Mouse (Mus musculus) neural tube, embryonic 11.5 days (tissue): ENCODE results near the gene Faim2. TPM values are rescaled to one million over a fixed set of nuclear protein-coding genes. Genes with fewer than 3 reads are reported as not detected.

Source experiments
- ATAC-seq: fragments of 200-750 bp; cut with Nextera tagmentation; 2 replicates; pipeline ENCODE4 v1.8.0; 2017; ENCODE audit warnings: moderate number of reproducible peaks, mild to moderate bottlenecking, moderate TSS enrichment, moderate library complexity; ENCODE audit not compliant: insufficient read depth, low FRiP score, low TSS enrichment
- DNase-seq: peaks from one replicate; pipeline ENCODE4 v3.0.0-alpha.2; 2015; ENCODE audit warnings: low spot score
- H3K27ac ChIP-seq: fragments of 300-500 bp; sonication (generic); 2 replicates; pipeline ENCODE4 v1.5.1; 2014; ENCODE audit warnings: low read depth, mild to moderate bottlenecking, low read length
- H3K27me3 ChIP-seq: fragments of 300-500 bp; sonication (generic); 2 replicates; pipeline ENCODE4 v1.6.1; 2014; ENCODE audit warnings: mild to moderate bottlenecking, low read length, mixed read lengths; ENCODE audit not compliant: control insufficient read depth, insufficient read depth
- H3K36me3 ChIP-seq: fragments of 300-500 bp; sonication (generic); 2 replicates; pipeline ENCODE4 v1.6.1; 2014; ENCODE audit warnings: mild to moderate bottlenecking, low read length, moderate library complexity, mixed read lengths; ENCODE audit not compliant: control insufficient read depth, insufficient read depth
- H3K4me1 ChIP-seq: fragments of 300-500 bp; sonication (generic); 2 replicates; pipeline ENCODE4 v1.6.1; 2014; ENCODE audit warnings: low read length, mixed read lengths; ENCODE audit not compliant: control insufficient read depth, insufficient read depth
- H3K4me2 ChIP-seq: fragments of 300-500 bp; sonication (generic); 2 replicates; pipeline ENCODE4 v1.6.1; 2014; ENCODE audit warnings: low read depth, mild to moderate bottlenecking, moderate library complexity
- H3K4me3 ChIP-seq: fragments of 300-500 bp; sonication (generic); 2 replicates; pipeline ENCODE4 v1.5.1; 2014; ENCODE audit warnings: low read depth, low read length
- H3K9ac ChIP-seq: fragments of 300-500 bp; sonication (generic); 2 replicates; pipeline ENCODE4 v1.6.1; 2014; ENCODE audit warnings: mild to moderate bottlenecking, low read length
- H3K9me3 ChIP-seq: fragments of 300-500 bp; sonication (generic); 2 replicates; pipeline ENCODE4 v1.6.1; 2016; ENCODE audit warnings: low read length; ENCODE audit not compliant: control insufficient read depth
- WGBS: fragments of 180-500 bp; shearing (Covaris S2); extraction: QIAGEN DNeasy Blood & Tissue Kit; methylation state at CpG from one replicate; pipeline ENCODE4 v1.1.7; 2014; 5-methylcytosine and 5-hydroxymethylcytosine counted together
- polyA plus RNA-seq: library from polyadenylated mRNA; unstranded; fragments of >200 nt; fragmentation: Nextera tagmentation; extraction: Ambion mirVana; gene quantifications from 2 replicates; pipeline ENCODE4 v1.2.1, GENCODE M21; 2014

Gene Faim2
- polyA plus RNA-seq, 1 experiment from 2014 or later: 2.3 TPM

DNA sequence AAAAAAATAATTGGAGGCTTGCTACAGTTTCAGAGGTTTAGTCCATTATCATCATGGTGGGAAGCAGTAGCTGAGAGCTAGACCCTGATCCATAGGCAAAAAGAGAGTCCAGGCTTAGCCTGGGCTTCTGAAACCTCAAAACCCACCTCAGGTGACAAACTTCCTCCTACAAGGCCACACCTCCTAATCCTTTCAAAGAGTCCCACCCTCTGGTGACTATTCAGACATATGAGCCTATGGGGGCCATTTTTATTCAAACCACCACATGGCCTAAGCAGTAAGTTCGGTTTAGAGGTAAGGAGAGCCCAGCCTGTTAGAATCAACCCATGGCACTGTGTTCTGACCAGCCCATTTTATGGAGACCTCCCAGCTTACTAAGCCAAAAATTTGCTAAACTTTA lies 52.2 kb downstream of the Faim2 start:
- DNase-seq (no peak), ATAC-seq (no peak)
- WGBS: 82% methylated on average over 1 of the region's 1 CpGs
- 0 out of 2 replicates have a peak, but pooled peaks cover 2% of the 10 kb centered on the region for H3K4me1 ChIP-seq
- H3K36me3 ChIP-seq: no peaks in the 10 kb centered on the region
- no peak overlapping the region for H3K27ac ChIP-seq
- no peaks in the 10 kb centered on the region for H3K27me3 ChIP-seq
- H3K4me2 ChIP-seq: no peak overlapping the region
- H3K9me3 ChIP-seq: no peaks in the 10 kb centered on the region
- H3K4me3 ChIP-seq: no peak overlapping the region
- no peak overlapping the region for H3K9ac ChIP-seq

DNA sequence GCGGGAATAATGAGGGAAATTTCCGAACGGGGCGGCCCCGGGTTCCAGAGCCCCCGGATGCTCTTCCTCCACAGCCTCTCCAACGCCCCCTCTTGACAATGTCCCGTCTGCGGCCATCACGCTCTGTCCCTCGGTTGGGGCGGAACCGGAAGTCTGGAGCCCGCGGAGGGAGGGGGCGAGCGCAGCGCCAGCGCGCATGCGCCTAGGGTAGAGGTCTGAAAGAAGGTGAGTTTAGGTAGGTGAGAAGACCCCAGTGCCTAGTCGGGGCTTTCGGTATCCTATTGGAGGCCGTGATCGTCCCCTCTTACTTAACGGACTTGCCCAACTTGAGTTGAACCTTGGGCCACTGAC lies 53.4 kb downstream of the Faim2 start, which contains the start of gene Bcdin3d:
TSS of gene Bcdin3d (minus strand) at position 155 of the 351 bp plus-strand sequence.
- Histone ChIP-seq H3K4me2 (peak within 1 kb of the TSS; percentile 68), H3K27ac (peak within 1 kb of the TSS; percentile 67), H3K9me3 (no peaks in the 10 kb centered on the region), H3K36me3 (no peaks in the 10 kb centered on the region), H3K9ac (peak within 1 kb of the TSS; percentile 77), H3K4me1 (0 out of 2 replicates have a peak, but pooled peaks cover 2% of the 10 kb centered on the region), H3K27me3 (no peaks in the 10 kb centered on the region), H3K4me3 (peak within 1 kb of the TSS; percentile 71)
- under 1% methylated on average over 26 of the region's 26 CpGs for WGBS
- DNase-seq (peak; percentile 95), ATAC-seq (peak; percentile 90)

GRCm38 (mm10) chr15:99473801-99474575 lies 54.0 kb downstream of the Faim2 start:
- peak overlapping the region; percentile 71 for H3K4me3 ChIP-seq
- DNase-seq: no peak
- H3K9ac ChIP-seq: peak overlapping the region; percentile 77
- peak overlapping the region; percentile 68 for H3K4me2 ChIP-seq
- peak overlapping the region; percentile 67 for H3K27ac ChIP-seq
- peak; percentile 71 for ATAC-seq
- no peaks in the 10 kb centered on the region for H3K9me3 ChIP-seq
- no peaks in the 10 kb centered on the region for H3K27me3 ChIP-seq
- H3K36me3 ChIP-seq: no peaks in the 10 kb centered on the region
- H3K4me1 ChIP-seq: 0 out of 2 replicates have a peak, but pooled peaks cover 2% of the 10 kb centered on the region
- 7% methylated on average over 38 of the region's 38 CpGs for WGBS

DNA sequence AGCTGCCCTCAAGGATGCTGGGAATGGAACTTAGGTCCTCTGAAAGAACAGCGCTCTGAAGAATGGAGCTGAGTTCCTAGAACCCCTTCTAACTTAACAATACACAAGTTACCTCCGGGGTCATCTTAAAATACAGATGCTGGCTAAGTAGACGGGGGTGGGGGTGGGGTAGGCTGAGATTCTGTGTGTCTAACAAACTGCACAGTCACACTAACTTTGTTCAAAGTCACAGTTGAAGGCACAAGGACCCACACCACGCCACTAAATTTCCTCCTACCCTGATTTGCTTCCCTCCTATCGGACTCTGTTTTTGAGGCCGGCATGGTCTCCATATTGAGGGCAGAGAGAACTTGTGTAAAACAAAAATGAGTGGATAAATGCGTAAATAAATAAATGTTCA lies 55.0 kb downstream of the Faim2 start:
- Histone ChIP-seq H3K9me3 (no peaks in the 10 kb centered on the region), H3K36me3 (no peaks in the 10 kb centered on the region), H3K27ac (no peak overlapping the region), H3K27me3 (no peaks in the 10 kb centered on the region), H3K4me2 (no peak overlapping the region), H3K4me1 (0 out of 2 replicates have a peak, but pooled peaks cover 2% of the 10 kb centered on the region), H3K9ac (no peak overlapping the region), H3K4me3 (no peak overlapping the region)
- DNase-seq (no peak), ATAC-seq (no peak)
- WGBS: 94% methylated on average over 7 of the region's 7 CpGs

DNA sequence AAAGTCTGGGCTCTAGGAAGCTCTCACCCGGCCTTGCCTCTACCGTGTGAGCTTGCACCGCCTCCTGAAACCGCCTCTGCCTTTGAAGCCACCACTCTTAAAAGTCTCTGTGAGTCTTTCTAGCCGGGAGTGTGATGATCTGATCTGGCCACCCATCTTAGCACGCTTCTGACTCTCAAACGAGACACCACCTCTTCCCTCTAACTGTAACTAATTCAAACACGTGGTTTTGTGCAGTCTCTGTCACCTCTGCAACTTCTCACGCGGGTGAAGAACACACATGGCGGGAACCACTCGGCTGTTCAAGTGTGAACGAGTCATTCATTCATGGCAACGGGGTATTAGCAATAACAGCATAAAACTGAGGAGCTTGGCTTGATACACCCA lies 56.3 kb downstream of the Faim2 start:
- Histone ChIP-seq H3K4me3 (no peak overlapping the region), H3K36me3 (no peaks in the 10 kb centered on the region), H3K4me1 (0 out of 2 replicates have a peak, but pooled peaks cover 2% of the 10 kb centered on the region), H3K4me2 (no peak overlapping the region), H3K27ac (no peak overlapping the region), H3K27me3 (no peaks in the 10 kb centered on the region), H3K9me3 (no peaks in the 10 kb centered on the region), H3K9ac (no peak overlapping the region)
- WGBS: 79% methylated on average over 14 of the region's 14 CpGs
- ATAC-seq (no peak), DNase-seq (no peak)

- 67% methylated on average over 17 of the region's 17 CpGs for WGBS
- 0 out of 2 replicates have a peak, but pooled peaks cover 2% of the 10 kb centered on the region for H3K4me1 ChIP-seq
- DNase-seq: peak; percentile 63
- no peaks in the 10 kb centered on the region for H3K9me3 ChIP-seq
- H3K4me2 ChIP-seq: no peak overlapping the region
- no peak overlapping the region for H3K27ac ChIP-seq
- no peak overlapping the region for H3K4me3 ChIP-seq
- H3K27me3 ChIP-seq: no peaks in the 10 kb centered on the region
- no peaks in the 10 kb centered on the region for H3K36me3 ChIP-seq
- ATAC-seq: no peak
- H3K9ac ChIP-seq: no peak overlapping the region
Observed at GRCm38 (mm10) chr15:99470971-99471676, 56.8 kb downstream of the Faim2 start.

DNA sequence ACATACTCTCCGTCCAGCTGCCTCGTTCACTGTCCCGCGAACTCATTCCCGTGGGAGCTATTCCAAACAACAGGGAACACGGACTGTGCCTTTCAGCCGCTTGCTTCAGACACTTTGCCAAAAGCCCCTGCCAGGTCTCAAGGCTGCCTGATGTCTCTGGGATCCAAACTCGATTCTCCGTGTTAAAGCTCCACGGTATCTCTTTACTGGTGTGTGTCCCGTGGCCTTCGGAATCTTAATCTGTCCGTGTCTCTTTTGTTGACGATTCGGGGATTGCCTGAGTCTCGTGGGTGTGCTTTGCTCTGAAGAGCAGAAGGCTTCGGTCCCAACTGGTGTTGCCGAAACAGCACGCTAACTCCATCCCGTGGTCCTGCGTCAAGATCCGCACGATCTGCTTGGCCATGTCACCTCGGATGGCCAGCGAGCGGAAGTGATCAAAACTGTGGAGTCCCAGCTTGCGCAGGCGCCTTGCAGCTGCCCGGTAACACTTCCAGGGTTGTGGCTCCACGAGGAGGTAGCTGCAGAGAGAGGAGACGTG lies 57.7 kb downstream of the Faim2 start:
- Histone ChIP-seq H3K27ac (no peak overlapping the region), H3K4me1 (0 out of 2 replicates have a peak, but pooled peaks cover 2% of the 10 kb centered on the region), H3K4me2 (no peak overlapping the region), H3K9me3 (no peaks in the 10 kb centered on the region), H3K9ac (no peak overlapping the region), H3K27me3 (no peaks in the 10 kb centered on the region), H3K36me3 (no peaks in the 10 kb centered on the region), H3K4me3 (no peak overlapping the region)
- DNase-seq (no peak), ATAC-seq (no peak)
- WGBS: 88% methylated on average over 31 of the region's 31 CpGs

DNA sequence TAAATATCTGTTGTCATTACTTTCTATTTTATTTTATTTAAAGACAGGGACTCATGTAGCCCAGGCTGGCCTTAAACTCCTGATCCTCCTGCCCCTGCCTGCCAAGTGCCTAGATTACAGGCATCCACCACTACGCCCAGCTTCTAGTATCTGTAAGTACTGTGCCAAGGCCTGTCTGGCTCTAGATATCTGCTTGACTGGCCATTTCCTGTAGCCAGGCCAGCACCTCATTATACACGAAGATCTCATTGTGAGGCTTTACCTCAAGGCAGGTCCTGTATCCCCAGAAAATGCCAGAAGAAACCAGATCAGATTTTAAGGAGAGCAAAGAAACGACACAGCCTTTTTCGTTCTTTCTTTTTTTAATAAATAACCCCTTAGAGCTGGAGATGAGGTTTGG lies 58.2 kb downstream of the Faim2 start:
- no peak overlapping the region for H3K27ac ChIP-seq
- 0 out of 2 replicates have a peak, but pooled peaks cover 2% of the 10 kb centered on the region for H3K4me1 ChIP-seq
- H3K4me2 ChIP-seq: no peak overlapping the region
- no peaks in the 10 kb centered on the region for H3K27me3 ChIP-seq
- WGBS: 95% methylated on average over 4 of the region's 4 CpGs
- DNase-seq (no peak), ATAC-seq (no peak)
- no peaks in the 10 kb centered on the region for H3K9me3 ChIP-seq
- no peak overlapping the region for H3K9ac ChIP-seq
- H3K36me3 ChIP-seq: no peaks in the 10 kb centered on the region
- no peak overlapping the region for H3K4me3 ChIP-seq
